Mouse (Mus musculus): Measurements from ENCODE around the gene Col16a1. TPM values are rescaled to one million over a fixed set of nuclear protein-coding genes. Genes with fewer than 3 reads are reported as not detected.

Gene Col16a1
- 97.7 and 118 TPM in 2 replicates for polyA plus RNA-seq (2012; rRNA removed)

DNA sequence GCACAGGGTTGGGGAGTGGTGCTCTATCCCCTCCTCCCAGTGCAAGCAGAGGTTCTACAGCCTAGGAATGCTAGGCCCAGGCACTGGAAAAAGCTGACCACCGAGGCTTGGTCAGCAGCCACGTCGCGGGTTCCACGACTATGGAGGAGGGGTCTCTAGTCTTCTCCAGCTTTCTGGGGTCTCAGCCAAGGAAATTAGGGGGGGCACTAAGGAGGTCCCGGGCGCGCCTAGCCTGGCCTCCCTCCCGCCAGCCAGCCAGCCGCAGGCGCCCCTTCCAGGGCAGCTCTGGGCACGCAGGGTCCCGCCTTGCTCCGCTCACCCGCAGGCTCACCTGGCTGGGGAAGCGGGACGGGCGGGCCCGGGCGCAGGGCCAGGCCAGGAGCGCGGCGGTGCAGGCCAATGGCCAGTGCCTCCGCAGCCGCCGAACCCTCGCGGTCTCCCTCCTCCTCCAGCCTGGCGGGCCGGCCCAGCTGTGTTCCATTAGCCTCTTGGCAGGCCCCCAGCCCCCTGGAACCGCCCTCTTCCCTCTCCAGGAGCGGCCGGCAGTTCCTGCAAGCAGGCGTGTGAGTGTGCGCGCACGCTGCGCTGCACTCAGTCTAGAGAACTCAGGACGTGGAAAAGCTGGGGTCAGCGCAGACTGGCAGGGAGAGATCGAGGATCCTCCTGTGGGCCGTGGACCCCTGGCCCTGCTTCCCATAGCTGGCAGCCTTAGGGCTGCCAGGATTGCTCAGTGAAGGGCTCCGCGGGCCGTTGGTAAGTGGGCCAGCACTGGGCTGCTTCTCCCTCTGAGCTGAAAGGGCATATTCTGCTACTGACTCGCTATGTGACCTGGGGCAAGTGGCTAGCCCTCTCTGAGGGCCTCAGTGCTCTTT, at the start of gene Col16a1:
Gene Col16a1, plus strand, starts transcription at position 510 of the 872 bp plus-strand sequence.
- peak; percentile 77 for DNase-seq (ENCODE audit: low spot score)

DNA sequence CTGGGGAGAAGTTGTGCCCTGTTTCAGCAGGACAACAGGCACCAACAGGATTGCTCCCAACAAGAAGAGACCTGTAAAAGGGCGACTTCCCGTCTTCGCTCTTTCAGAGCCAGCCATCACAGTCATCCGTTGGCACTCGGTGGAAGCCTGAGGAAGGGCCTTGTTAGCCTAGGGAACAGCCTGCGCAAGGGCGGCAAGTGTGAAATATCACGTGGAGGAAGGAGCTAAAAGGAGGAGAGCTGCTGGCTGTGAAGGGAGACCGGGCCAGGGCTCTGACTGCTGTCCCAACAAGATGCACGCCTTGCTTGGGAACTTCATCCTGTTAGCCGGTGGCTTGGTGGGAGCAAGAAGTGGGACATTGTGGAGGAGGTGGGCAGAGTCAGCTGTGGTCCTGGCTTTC, 49.5 kb upstream of the Col16a1 start:
- DNase-seq (ENCODE audit: low spot score), result no peak

DNA sequence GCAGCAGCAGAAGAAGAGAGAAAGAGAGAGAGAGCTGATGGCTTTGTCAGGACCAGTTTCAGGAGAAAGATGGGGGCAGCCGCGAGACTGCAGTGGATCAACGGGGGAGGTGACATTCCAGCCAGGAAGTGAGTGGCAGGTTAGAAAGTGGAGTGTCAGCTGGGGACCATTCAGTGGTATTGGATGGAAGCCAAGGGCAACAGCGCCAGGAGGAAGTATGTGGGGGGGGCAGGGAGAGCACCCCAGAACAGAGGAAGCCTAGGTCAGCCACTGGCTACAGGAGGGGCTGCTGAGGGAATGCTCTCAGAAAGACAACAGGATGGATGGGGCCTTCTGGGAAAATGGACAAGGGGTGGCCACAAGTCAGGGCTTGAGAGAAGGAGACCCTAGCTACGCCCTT, 45.9 kb upstream of the Col16a1 start:
- no peak for DNase-seq (ENCODE audit: low spot score)

DNA sequence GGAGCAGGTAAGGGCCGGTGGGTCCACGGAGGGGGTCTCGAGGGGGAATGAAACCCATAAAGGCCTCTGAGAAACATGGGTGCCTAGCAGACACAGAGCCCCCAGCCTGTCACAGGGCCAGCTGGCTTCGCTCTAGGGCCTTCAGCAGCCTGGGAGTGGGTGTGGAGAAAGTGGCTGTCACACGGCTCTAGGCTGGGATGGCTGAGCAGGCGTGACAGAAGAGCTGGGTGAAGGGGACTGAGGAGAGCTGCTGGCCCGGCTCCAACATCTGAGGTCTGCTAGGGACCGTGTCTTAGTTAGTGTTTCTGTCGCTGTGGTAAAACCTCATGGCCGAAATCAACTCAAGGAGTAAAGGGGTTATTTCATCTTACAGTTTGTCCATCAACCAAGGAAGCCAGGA, 45.5 kb upstream of the Col16a1 start:
- no peak for DNase-seq (ENCODE audit: low spot score)

DNA sequence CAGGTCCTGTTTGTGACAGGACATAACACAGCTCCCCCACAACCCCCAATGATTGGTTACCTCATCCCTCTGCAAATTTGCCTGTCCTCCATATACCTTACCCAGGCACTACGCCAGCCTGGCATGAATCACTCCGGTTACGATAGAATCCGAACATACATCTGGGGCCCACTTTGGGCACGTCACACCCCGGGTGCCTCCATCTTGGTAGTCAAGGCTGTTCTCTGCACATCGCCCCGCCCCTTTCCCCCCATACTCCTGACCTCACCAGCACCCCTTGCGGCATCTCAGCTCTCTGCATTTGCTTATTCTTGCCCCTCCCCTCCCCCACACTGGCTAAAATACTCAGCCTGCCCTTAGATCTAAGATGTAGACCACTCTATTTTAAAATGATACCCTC, 42.0 kb upstream of the Col16a1 start:
- no peak for DNase-seq (ENCODE audit: low spot score)

DNA sequence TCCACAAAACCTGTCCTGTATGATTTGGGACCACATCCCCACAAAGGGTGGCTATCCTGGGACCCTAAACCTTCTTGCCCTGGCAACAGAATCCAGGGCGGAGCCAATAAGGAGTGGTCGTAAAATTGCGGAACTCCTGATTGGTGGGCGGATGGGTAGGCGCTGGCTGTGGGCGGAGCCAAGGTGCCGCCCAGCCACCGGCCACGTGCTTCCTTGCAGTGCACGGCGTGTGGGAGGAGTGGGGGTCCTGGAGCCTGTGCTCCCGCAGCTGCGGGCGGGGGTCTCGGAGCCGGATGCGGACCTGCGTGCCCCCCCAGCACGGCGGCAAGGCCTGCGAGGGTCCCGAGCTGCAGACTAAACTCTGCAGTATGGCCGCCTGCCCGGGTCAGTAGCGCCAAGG, 41.1 kb upstream of the Col16a1 start:
- no peak for DNase-seq (ENCODE audit: low spot score)

DNA sequence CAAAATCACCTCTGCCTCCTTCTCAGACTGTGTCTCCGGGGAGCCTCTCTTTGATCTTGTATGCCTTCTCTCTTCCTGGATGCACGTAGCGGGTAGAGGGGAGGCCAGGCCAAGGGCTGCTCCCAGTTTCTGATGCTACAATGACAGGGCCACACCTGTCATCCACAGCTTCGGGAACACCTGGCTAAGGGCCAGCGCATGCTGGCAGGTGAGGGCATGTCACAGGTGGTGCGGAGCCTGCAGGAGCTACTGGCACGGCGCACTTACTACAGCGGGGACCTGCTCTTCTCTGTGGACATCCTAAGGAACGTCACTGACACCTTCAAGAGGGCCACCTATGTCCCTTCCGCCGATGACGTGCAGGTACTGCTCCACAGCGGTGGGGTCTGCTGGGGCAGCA, 38.6 kb upstream of the Col16a1 start:
- DNase-seq (ENCODE audit: low spot score), result no peak

DNA sequence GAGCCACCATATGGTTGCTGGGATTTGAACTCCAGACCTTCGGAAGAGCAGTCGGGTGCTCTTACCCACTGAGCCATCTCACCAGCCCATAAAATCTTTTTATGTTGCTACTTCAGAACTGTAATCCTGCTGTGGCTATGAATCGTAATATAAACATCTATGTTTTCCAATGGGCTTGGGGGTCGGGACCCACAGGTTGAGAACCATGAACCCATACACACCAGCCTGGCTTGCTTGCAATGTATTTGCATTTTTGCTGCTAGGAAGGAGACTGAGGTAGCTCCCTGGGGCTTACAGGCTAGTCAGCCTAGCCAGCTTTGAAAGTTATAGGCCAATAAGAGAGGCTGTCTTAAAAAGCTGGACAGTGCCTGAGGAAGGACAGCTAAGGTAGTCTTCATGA, 36.9 kb upstream of the Col16a1 start:
- DNase-seq (ENCODE audit: low spot score), result no peak

DNA sequence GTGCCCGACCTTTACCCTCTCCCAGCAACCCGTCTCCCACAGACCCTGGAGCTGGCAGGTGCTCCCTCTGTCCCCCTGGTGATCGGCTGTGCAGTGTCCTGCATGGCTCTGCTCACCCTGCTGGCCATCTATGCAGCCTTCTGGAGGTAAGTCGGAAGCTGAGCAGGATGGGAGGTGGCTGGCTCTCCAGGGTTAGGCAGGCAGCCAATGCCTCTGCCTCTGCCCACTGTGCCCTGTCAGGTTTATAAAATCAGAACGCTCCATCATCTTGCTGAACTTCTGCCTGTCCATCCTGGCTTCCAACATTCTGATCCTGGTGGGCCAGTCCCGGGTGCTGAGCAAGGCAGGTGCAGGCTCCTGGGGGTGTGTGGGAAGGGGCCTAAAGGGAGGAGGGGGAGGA, 35.4 kb upstream of the Col16a1 start:
- no peak for DNase-seq (ENCODE audit: low spot score)

DNA sequence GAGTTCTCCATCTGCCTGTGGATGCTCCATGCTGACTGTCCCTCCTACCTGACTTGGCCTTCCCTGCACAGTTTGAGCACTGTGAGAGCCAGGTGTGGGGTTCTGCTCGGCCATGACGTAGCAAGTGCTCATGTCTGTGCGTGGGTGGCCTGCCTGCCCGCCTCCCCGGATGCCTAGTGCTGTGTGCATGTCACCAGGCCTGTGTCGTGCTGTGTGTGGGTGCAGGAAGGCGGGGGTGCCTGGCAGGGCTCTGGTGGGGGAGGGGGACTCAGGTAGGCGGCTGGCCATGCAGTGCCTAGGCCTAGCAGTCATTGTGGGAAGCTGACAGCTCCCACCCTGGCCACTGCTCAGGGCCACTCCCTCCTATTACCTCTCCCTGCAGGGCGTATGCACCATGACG, 34.5 kb upstream of the Col16a1 start:
- no peak for DNase-seq (ENCODE audit: low spot score)

DNA sequence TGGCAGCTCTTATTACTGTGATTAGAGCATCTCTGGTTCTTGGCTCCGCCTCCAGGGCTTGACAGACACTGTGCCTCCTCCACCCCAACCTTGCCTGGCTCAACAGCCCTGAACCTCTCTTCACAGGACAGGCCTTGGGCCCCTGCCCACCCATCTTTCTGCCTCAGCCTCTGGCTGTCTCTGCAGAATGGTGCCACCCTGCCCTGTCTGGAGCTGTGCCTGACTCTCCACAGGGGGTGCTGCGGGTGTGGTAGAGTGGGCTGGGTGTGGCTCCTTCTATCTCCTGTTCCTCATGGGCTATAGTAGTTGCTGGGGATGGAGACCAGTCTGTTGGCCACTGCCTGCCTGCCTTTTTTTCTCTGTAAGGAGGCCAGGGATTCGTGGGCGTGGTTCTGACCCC, 31.6 kb upstream of the Col16a1 start:
- no peak for DNase-seq (ENCODE audit: low spot score)

DNA sequence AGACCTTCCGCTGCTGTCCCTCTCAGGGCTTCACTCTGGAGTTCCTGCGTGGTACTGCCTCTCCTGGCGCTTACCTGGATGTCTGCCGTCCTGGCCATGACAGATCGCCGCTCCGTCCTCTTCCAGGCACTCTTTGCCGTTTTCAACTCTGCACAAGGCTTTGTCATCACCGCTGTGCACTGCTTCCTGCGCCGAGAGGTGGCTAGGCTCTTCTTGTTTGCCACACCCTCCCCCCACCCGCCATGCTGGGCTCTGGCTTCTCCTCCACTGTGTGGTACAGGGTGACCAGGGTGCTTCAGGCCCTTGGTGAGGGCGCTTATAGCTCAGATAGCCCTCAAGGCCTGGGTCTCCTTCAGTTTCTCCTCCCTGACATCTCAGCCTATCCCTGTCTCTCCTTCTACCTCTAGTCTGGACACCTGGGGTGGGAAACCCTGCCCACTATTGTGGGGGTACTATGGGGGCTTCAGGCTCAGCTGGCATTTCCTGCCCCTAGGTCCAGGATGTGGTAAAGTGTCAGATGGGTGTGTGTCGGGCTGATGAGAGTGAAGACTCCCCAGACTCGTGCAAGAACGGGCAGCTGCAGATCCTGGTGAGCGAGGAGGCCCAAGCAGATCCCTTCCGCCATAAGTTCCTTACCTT, 30.5 kb upstream of the Col16a1 start:
- DNase-seq (ENCODE audit: low spot score), result no peak

DNA sequence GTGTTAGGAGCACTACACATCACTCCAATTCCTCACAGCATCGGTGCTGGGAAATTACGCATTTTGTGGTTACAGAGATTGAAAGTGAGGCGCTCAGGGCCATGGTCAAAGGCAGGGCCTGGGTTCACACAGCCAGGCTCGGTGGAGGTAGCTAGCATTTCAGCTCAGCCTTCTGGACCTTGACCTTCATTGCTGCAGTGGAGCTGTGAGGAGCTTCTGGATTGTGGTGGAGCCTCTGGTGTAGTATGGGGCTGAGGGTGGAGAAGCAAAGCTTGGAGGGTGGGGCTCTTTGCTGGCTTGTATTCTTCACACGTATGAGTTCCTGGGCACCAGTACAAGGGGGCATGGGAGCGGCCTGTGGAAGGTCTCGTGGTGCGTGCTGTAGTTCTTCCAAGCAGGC, 24.7 kb upstream of the Col16a1 start:
- DNase-seq (ENCODE audit: low spot score), result no peak

DNA sequence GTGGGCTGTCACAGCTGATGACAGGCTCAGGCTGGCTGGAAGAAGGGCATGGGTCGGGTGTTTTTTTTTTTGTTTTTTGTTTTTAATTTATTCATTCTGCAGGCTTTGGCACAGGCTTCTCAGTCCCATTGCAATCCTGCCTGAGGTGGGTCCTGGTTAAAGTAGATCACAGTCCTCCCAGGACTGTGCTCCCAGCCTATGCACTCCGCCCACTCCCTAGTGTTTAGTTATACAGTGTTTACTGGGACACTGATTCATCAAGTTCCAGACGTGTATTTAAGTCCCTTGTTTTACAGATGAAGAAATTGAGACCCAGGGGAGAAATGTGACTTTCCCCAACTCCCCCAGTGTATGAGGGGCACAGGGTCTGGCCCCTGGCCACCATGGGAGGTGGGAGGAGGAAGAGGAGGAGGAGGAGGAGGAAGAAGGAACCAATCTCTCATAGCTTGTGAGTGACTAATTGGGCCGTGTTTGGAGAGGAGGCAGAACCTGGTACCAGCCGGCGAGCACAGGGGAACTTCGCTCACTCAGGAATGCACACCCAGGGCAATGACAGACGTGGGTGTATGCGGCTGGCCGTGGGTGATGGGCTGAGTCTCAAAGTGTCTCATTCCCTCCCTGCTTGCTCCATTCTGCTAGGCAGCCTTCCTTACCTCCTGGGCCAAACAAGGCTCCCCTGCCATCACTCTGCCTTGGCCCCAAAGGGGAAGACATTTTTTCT, 24.0 kb upstream of the Col16a1 start:
- DNase-seq (ENCODE audit: low spot score), result no peak

DNA sequence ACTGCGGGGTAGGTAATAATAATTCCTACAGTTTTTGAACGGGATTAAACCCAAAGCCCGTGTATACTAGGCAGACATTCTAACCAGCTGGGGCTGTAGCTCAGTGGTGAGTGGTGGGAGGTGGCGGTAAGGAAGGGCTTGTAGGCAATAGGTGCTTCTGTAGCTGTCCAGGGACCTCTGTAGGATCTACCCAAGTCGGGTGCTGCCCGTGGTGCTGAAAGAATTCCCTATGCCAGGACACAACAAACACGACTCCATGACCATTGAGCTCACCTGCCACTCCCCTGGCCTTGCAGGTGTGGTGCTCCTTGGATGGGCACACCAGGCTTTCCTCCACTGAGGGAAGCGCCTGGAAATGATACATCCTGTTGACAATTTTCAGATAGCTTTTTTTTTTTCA, 22.1 kb upstream of the Col16a1 start:
- DNase-seq (ENCODE audit: low spot score), result no peak

DNA sequence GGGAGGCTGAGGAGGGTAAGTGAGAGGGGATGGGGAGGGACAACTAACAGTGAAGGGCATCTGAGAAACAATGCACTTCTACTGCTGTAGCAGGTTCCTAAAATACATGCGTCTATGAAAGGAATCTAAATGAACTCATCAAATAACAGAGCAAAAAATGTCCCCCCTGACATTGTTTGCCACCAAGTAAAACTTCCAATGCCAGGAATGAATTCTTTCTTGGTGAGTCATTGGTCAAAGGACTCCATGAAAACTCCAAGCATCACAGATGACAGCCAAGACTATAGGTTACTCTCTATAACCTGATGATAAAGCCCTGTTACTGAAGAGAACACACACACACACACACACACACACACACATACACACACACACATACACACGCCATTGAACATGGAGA, 16.5 kb upstream of the Col16a1 start:
- DNase-seq (ENCODE audit: low spot score), result no peak

DNA sequence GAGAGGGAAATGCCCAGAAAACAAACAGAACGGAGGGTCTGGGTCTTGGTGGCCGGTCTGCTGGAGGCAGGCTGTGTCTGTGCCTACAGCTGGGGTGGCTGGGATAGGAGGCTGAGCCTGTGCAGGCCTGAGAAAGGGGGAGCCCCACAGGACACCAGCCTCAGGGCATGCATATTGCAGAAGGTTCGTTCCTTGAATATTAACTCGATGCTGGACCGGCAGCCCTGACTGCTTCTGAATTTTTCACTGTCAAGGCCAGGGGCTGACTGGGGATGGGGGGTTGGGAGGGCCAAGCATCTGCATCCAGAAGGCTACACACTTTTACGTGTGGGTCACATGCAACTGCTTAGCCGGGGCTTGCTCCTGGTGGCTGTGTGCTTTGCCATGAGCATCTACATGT, 14.1 kb upstream of the Col16a1 start:
- DNase-seq (ENCODE audit: low spot score), result no peak

DNA sequence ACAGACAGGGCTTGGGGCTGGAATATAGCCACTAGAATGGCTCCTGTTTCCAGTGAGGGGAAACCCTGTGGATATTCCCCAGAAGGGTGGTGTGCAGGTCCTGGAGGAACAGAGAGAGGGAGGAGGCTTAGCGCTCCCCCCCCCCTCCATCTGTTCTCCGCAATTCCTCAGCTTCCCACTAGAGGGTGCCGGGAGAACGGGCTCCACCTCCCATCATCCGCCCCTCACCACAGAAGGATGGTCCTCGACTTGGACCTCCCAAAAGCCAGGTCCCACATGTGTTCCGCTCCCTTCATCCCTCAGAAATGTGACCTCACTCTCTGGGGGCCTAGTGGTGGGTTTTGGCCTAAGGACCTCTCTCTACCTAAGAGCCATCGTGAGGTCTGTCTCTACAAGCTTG, 11.5 kb upstream of the Col16a1 start:
- peak; percentile 40 for DNase-seq (ENCODE audit: low spot score)

DNA sequence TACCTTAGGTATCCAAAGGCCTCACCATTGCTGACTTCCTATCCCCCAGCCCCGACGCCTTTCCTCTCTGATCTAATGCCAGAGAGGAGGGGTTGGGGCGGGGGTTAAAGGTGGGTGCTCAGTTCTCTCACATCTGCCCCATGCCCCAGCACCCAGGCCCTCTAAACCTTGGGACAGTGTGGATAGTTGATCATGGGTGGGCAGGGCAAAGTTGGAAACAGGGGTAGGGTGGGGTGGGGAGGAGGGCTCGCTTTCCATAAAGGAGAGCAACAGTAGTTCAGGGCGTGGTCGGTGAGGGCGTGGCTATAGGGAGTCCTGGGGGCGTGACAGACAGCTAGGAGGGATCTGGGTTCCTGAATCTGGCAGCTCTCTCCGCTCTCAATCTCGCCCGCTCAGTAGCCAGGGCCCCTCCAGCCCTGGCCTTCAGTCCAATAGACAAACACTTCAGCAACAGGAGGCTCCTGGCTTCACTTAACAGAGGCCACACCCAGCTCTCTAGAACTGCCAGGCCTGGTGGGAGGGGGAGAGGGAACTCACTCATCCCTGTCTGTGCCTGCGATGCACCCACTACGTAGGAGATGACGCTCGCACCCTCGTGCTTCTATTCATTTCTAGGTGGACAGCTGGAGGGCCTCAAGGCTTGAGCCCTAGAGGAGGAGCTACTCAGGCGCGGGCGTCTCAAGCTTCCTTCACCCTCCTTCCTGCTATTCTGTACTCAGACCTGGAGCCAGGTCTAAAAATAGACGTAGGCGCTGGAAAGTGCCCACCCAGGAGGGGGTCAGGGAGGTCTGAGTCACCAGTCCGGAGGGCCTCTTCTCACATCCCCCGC, 10.9 kb upstream of the Col16a1 start:
- peak; percentile 44 for DNase-seq (ENCODE audit: low spot score)

DNA sequence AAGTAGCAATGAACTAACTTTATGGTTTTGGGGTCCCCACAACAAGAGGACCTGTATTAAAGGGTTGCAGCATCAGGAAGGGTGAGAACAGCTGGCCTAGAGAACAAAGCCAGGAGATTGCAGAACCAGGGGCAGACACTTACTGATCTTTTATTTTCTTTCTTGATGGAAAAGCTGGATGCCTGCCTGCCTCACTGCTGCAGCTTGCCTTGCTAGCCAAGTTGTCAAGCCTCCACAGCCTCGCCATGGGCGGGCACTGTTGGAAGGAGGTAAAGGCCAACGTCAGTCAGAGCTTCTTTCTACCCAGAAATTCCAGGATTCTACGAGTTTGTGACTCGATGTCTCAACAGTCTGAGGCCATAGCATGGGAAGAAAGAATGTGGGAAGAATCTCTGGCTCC, 8.3 kb upstream of the Col16a1 start:
- no peak for DNase-seq (ENCODE audit: low spot score)

DNA sequence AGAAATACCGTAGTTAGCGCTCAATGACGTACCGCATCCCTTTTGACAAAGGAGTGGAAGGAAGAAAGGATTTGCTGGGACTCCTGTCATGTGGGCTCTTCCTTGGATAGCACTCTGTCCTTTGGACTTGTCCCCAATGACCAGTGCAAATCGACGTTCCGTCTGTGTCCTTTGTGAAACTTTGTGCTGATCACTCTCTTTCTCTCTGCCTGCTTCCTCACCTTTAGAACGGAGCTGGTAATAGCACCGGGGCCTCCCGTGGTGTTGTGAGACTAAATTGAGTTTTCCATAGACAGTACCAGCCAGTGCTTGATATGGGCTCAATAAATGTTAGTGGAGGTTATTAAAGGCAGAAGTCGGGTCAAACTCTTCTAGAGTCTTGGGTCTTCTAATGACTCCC, 6.6 kb upstream of the Col16a1 start:
- DNase-seq (ENCODE audit: low spot score), result no peak

DNA sequence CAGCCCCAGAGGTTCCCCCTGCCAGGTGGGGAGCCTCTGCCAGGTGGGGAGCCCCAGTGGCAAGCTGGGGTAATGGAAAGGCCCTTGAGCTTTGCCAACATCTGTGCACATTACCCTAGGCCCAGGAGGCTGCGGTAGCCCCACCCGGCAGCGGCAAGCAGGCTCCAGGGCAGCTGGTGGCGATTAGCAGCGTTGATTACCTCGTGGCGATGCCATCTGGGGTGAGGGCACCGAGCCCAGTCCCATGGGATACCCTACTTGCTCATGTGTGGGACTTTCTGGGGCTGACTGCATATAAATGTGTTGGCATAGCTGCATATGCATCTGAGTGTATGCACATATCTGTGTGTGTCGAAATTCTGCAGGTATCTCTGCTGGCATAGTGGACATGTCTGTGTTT, 3.4 kb upstream of the Col16a1 start:
- no peak for DNase-seq (ENCODE audit: low spot score)
